Mouse (Mus musculus) limb, embryonic 14.5 days (tissue): ENCODE measurements around the gene Hunk. TPM values are rescaled to one million over a fixed set of nuclear protein-coding genes. Genes with fewer than 3 reads are reported as not detected.
A peak's percentile ranks its signal among the peaks of the same experiment; 100 is the strongest.

ENCODE experiments used
- ATAC-seq: fragments of 200-750 bp; cut with Nextera tagmentation; 2 replicates; pipeline ENCODE4 v1.8.0; 2017; ENCODE audit warnings: low read depth, moderate number of reproducible peaks, moderate TSS enrichment; ENCODE audit not compliant: low FRiP score
- DNase-seq: peaks from one replicate; pipeline ENCODE4 v3.0.0-alpha.2; 2015; ENCODE audit warnings: low spot score
- H3K27ac ChIP-seq: fragments of 300-500 bp; sonication (generic); replicated peaks from 2 replicates; pipeline ENCODE4 v1.5.1; 2014; ENCODE audit warnings: low read depth, mild to moderate bottlenecking, low read length, moderate library complexity, mixed read lengths
- H3K27me3 ChIP-seq: fragments of 300-500 bp; sonication (generic); 2 replicates; pipeline ENCODE4 v1.6.1; 2014; ENCODE audit warnings: low read length, mixed read lengths; ENCODE audit not compliant: control insufficient read depth, insufficient read depth
- H3K36me3 ChIP-seq: fragments of 300-500 bp; sonication (generic); 2 replicates; pipeline ENCODE4 v1.6.1; 2014; ENCODE audit warnings: mild to moderate bottlenecking, low read length, moderate library complexity, mixed read lengths; ENCODE audit not compliant: control insufficient read depth, insufficient read depth
- H3K4me1 ChIP-seq: fragments of 300-500 bp; sonication (generic); 2 replicates; pipeline ENCODE4 v1.6.1; 2014; ENCODE audit warnings: antibody characterized with exemption, low read length, mixed read lengths; ENCODE audit not compliant: control insufficient read depth, insufficient read depth
- H3K4me2 ChIP-seq: fragments of 300-500 bp; sonication (generic); replicated peaks from 2 replicates; pipeline ENCODE4 v1.6.1; 2014; ENCODE audit warnings: low read depth, mild to moderate bottlenecking, low read length, moderate library complexity; ENCODE audit not compliant: severe bottlenecking
- H3K4me3 ChIP-seq: fragments of 300-500 bp; sonication (generic); replicated peaks from 2 replicates; pipeline ENCODE4 v1.5.1; 2014; ENCODE audit warnings: low read length
- H3K9ac ChIP-seq: fragments of 300-500 bp; sonication (generic); 2 replicates; pipeline ENCODE4 v1.6.1; 2014; ENCODE audit warnings: mild to moderate bottlenecking, low read depth, low read length, moderate library complexity; ENCODE audit not compliant: severe bottlenecking
- H3K9me3 ChIP-seq: fragments of 300-500 bp; sonication (generic); 2 replicates; pipeline ENCODE4 v1.6.1; 2016; ENCODE audit warnings: low read length; ENCODE audit not compliant: control insufficient read depth
- POLR2A ChIP-seq: fragments of 200-500 bp; IDR thresholded peaks from 2 replicates; pipeline ENCODE4 v1.8.0; 2012; ENCODE audit warnings: inconsistent platforms, mild to moderate bottlenecking, moderate library complexity, borderline replicate concordance; ENCODE audit not compliant: insufficient read depth, insufficient read length; ENCODE audit errors: extremely low read depth
- WGBS: fragments of 180-500 bp; shearing (Covaris S2); extraction: QIAGEN DNeasy Blood & Tissue Kit; methylation state at CpG from one replicate; pipeline ENCODE4 v1.1.7; 2014; 5-methylcytosine and 5-hydroxymethylcytosine counted together
- polyA plus RNA-seq, 2 experiments: library from polyadenylated mRNA; depleted of rRNA in 1 of 2; stranded (reverse) in 1 of 2; unstranded in 1 of 2; fragments of >200 nt; fragmentation: Nextera tagmentation in 1 of 2; extraction: Ambion mirVana in 1 of 2; gene quantifications; 2 replicates each; pipeline versions ENCODE4 v1.2.1 to v1.2.3; 2012 to 2014

Gene Hunk
- polyA plus RNA-seq, 2 experiments, result 14.1 to 19.9 TPM

DNA sequence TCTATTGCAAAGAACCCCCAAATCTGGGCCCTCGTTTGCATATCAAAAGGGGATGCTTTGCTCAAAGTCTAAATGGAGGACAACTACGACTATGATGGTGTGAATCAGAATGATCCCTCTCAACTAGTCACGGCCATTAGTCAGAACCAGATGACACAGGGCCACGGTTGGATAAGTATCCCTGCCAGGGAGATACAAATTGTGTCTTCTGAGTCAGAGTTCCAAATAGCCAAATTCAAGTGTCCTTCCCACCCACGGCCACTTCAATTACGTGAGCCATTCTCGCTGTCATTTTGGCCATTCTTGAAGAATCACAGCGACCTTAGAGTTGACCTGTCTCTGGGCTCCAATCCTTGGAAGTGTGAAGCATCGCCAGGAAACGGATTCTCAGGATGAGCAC is 119.4 kb downstream of the Hunk start:
- no peaks in the 10 kb centered on the region for H3K9me3 ChIP-seq

DNA sequence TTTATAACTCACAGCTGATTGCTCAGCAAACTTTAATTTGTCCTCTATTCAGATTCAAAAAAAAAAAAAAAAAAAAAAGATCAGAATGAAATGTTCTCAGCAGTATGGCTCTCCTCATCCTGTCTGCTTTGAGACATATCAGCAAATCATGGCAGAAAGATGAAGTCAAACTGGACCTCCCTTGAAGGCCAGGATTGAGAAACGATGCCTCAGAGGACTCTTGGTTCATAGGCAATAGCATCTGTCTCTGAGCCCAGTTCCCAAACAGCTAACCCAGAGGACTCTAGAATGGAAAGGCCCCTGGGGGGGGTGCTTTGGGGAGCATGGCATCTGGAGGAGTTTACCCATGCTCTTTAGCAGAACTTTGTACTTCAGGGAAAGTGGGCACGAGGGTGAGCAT is 119.9 kb downstream of the Hunk start:
- Histone ChIP-seq H3K27me3 (no peaks in the 10 kb centered on the region), H3K9ac (no peak overlapping the region), H3K4me2 (no peak overlapping the region), H3K27ac (no peak overlapping the region), H3K9me3 (no peaks in the 10 kb centered on the region), H3K4me1 (no peaks in the 10 kb centered on the region), H3K36me3 (0 out of 2 replicates have a peak, but pooled peaks cover 8% of the 10 kb centered on the region), H3K4me3 (no peak overlapping the region)
- WGBS, result 83% methylated on average over 2 of the region's 2 CpGs
- DNase-seq (no peak), ATAC-seq (no peak)
- TF ChIP-seq POLR2A, result no peak

More for the DNA sequence above, 119.4 kb downstream of the Hunk start:
- ATAC-seq, result no peak
- Histone ChIP-seq H3K4me1 (no peaks in the 10 kb centered on the region), H3K9ac (no peak overlapping the region), H3K4me3 (no peak overlapping the region), H3K27me3 (no peaks in the 10 kb centered on the region), H3K27ac (no peak overlapping the region), H3K4me2 (no peak overlapping the region), H3K36me3 (peaks cover 12% of the 10 kb centered on the region; the same call in 1 of the 2 replicates)
- no peak for TF ChIP-seq POLR2A
- WGBS, result 84% methylated on average over 10 of the region's 10 CpGs
- DNase-seq, result no peak

DNA sequence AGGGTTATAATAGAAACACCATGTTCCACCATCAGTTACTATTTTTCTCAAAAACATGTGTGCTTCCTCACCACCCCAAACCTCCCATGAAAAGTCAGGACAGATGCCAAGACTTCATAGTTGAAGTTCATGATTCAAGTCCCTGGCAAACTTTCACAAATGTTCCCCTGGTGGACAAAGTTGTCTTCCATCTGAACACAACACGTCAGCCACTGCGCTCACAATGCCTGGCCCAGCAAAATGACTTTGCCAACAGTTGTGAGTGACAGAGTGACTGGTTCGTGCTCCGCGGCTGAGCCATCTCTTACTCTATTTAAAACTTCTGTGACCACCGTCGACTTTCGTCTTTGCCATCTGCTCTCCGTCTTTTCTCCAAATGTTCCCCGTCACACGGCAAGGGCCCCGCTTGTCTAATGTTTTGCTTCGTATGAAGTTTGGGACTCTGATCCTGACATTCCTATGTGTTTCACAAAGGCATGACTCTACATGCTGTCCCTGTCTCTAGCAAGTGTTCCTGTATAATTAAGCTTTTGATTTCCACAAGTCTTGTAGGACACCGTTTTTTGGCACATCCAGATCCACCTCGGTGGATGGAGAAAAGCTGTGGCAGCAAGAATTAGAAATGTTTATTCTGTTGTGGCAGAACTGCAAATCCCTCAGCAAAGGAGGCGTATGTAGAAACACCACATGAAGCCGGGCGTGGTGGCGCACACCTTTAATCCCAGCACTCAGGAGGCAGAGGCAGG is 125.9 kb downstream of the Hunk start:
- Histone ChIP-seq H3K27ac (peak overlapping the region; percentile 40; the same call in 1 of the 2 replicates), H3K27me3 (no peaks in the 10 kb centered on the region), H3K4me1 (peaks cover 6% of the 10 kb centered on the region; the same call in 1 of the 2 replicates), H3K36me3 (no peaks in the 10 kb centered on the region), H3K9ac (no peak overlapping the region), H3K9me3 (no peaks in the 10 kb centered on the region), H3K4me3 (no peak overlapping the region), H3K4me2 (no peak overlapping the region)
- DNase-seq (peak; percentile 80), ATAC-seq (no peak)
- TF ChIP-seq POLR2A, result no peak
- 75% methylated on average over 19 of the region's 19 CpGs for WGBS

DNA sequence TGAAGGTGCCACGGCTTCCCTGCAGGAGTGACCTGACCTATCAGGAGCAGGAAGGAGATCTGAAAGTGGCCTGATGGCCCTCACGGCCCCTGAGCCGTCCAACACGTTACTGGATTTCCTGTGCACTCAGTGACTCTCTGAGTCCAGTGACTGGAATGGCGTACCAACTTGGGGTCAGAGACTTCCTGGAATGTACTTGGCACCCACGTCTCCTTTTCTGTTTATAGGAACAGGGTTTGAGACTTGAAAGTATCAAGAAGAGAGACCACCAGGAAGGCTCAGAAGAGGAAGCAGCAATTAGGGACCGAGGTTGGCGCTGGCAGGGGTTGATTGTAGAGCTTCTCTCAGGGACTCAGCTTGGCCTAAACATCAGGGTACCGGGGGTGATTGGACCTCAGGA is 131.2 kb downstream of the Hunk start:
- Histone ChIP-seq H3K4me3 (no peak overlapping the region), H3K27me3 (no peaks in the 10 kb centered on the region), H3K36me3 (no peaks in the 10 kb centered on the region), H3K4me1 (peaks cover 38% of the 10 kb centered on the region), H3K27ac (no peak overlapping the region), H3K4me2 (no peak overlapping the region), H3K9ac (no peak overlapping the region), H3K9me3 (no peaks in the 10 kb centered on the region)
- 33% methylated on average over 9 of the region's 9 CpGs for WGBS
- TF ChIP-seq POLR2A, result no peak
- ATAC-seq (no peak), DNase-seq (no peak)

DNA sequence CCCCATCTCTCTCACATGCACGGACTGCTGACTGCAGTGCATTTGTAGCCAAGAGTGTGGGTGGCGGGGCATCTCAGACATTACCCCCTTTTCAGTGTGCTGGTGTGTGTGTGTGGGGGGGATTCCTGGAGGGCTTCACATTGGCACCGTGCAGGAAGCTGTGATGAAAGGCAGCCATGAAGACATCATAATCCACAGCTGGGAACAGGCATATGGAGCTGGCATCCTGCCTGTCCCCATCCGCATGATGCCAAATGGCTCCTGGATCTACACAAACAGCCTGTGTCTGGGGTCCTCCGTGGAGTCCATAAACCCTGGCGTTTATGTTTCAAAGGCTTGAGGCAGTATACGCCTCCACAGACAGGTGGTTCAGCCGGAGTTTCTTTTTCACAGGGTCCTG is 132.4 kb downstream of the Hunk start:
- no peak for TF ChIP-seq POLR2A
- Histone ChIP-seq H3K36me3 (no peaks in the 10 kb centered on the region), H3K27ac (no peak overlapping the region; the same call in 1 of the 2 replicates), H3K9ac (no peak overlapping the region), H3K4me2 (no peak overlapping the region), H3K27me3 (no peaks in the 10 kb centered on the region), H3K4me3 (no peak overlapping the region), H3K4me1 (peaks cover 46% of the 10 kb centered on the region), H3K9me3 (no peaks in the 10 kb centered on the region)
- ATAC-seq (peak; percentile 71), DNase-seq (peak; percentile 76)
- WGBS, result 20% methylated on average over 8 of the region's 8 CpGs
